Mouse (Mus musculus): ENCODE measurements around the gene F2.
A peak's percentile ranks its signal among the peaks of the same experiment; 100 is the strongest.
"Not testable (repeated sequence)": the region's sequence is repeated elsewhere in the genome, so short reads cannot be mapped to it uniquely, and the experiment has no call there.

F2 gene

GRCm38 (mm10) chr2:91646733-91647132 lies 10.5 kb upstream of the F2 start:
- DNase-seq (ENCODE audit: low spot score in 2 of 2): peak in 1 of 2 experiments; percentile 72

- no peak for DNase-seq (ENCODE audit: low spot score in 2 of 2)
Observed at GRCm38 (mm10) chr2:91645811-91646210, 9.6 kb upstream of the F2 start.

GRCm38 (mm10) chr2:91645354-91645753 lies 9.1 kb upstream of the F2 start:
- DNase-seq (ENCODE audit: low spot score in 2 of 2): no peak

GRCm38 (mm10) chr2:91644021-91644420 lies 7.8 kb upstream of the F2 start:
- DNase-seq (ENCODE audit: low spot score in 2 of 2): no peak

GRCm38 (mm10) chr2:91642825-91643415 lies 6.7 kb upstream of the F2 start:
- DNase-seq (ENCODE audit: low spot score in 2 of 2): no peak

GRCm38 (mm10) chr2:91638931-91639330 lies 2.7 kb upstream of the F2 start:
- DNase-seq (ENCODE audit: low spot score in 2 of 2): no peak

- DNase-seq (ENCODE audit: low spot score in 2 of 2): no peak
Observed at GRCm38 (mm10) chr2:91636727-91637338, 619 bp upstream of the F2 start.

GRCm38 (mm10) chr2:91635486-91635885 lies 728 bp downstream of the F2 start:
- DNase-seq (ENCODE audit: low spot score in 2 of 2): no peak

GRCm38 (mm10) chr2:91634841-91635240 lies 1.4 kb downstream of the F2 start:
- DNase-seq (ENCODE audit: low spot score in 2 of 2): no peak

- DNase-seq (ENCODE audit: low spot score in 2 of 2): no peak
Observed at GRCm38 (mm10) chr2:91633334-91633977, 2.8 kb downstream of the F2 start.

- no peak for DNase-seq (ENCODE audit: low spot score in 2 of 2)
Observed at GRCm38 (mm10) chr2:91632316-91632715, 3.9 kb downstream of the F2 start.

- DNase-seq (ENCODE audit: low spot score in 2 of 2): no peak
Observed at GRCm38 (mm10) chr2:91631826-91632225, 4.4 kb downstream of the F2 start.

GRCm38 (mm10) chr2:91630384-91630783 lies 5.8 kb downstream of the F2 start:
- no peak for DNase-seq (ENCODE audit: low spot score in 2 of 2)

GRCm38 (mm10) chr2:91629682-91630081 lies 6.5 kb downstream of the F2 start:
- no peak for DNase-seq (ENCODE audit: low spot score in 2 of 2)

- DNase-seq (ENCODE audit: low spot score in 2 of 2): no peak
Observed at GRCm38 (mm10) chr2:91628171-91628570, 8.0 kb downstream of the F2 start.

GRCm38 (mm10) chr2:91627486-91627885 lies 8.7 kb downstream of the F2 start:
- DNase-seq (ENCODE audit: low spot score in 2 of 2): no peak

- DNase-seq (ENCODE audit: low spot score in 2 of 2): not testable (repeated sequence)
Observed at GRCm38 (mm10) chr2:91623366-91623765, 12.8 kb downstream of the F2 start.

GRCm38 (mm10) chr2:91622356-91622755 lies 13.9 kb downstream of the F2 start:
- DNase-seq (ENCODE audit: low spot score in 2 of 2): no peak

GRCm38 (mm10) chr2:91609370-91609769 lies 26.8 kb downstream of the F2 start:
- not testable (repeated sequence) for DNase-seq (ENCODE audit: low spot score in 2 of 2)

GRCm38 (mm10) chr2:91602389-91602788 lies 33.8 kb downstream of the F2 start:
- DNase-seq (ENCODE audit: low spot score in 2 of 2): no peak

- DNase-seq (ENCODE audit: low spot score in 2 of 2): no peak
Observed at GRCm38 (mm10) chr2:91600475-91600874, 35.7 kb downstream of the F2 start.

GRCm38 (mm10) chr2:91586242-91586641 lies 50.0 kb downstream of the F2 start:
- no peak for DNase-seq (ENCODE audit: low spot score in 2 of 2)

GRCm38 (mm10) chr2:91580894-91581293 lies 55.3 kb downstream of the F2 start:
- no peak for DNase-seq (ENCODE audit: low spot score in 2 of 2)

Measured in cerebellum, postnatal 4 days (tissue).